Mouse (Mus musculus) kidney, embryonic 15.5 days (tissue): ENCODE measurements at regions not wholly inside any gene's neighbourhood (a gene's known extent, or its start where the extent isn't known, plus 50 kb on each side); places are given as distances from the start of the nearest gene placed in this dataset.

Experiments used
- ATAC-seq: fragments of 200-750 bp; cut with Nextera tagmentation; replicated peaks from 2 replicates; pipeline ENCODE4 v1.8.0; 2017; ENCODE audit warnings: moderate TSS enrichment; ENCODE audit not compliant: low FRiP score
- H3K27ac ChIP-seq: fragments of 300-500 bp; sonication (generic); 2 replicates; pipeline ENCODE4 v1.5.1; 2015; ENCODE audit warnings: mild to moderate bottlenecking, inconsistent platforms
- H3K27me3 ChIP-seq: fragments of 300-500 bp; sonication (generic); 2 replicates; pipeline ENCODE4 v1.6.1; 2015; ENCODE audit warnings: inconsistent platforms
- H3K36me3 ChIP-seq: fragments of 300-500 bp; sonication (generic); 2 replicates; pipeline ENCODE4 v1.6.1; 2015; ENCODE audit warnings: inconsistent platforms
- H3K4me1 ChIP-seq: fragments of 300-500 bp; sonication (generic); 2 replicates; pipeline ENCODE4 v1.6.1; 2015; ENCODE audit warnings: inconsistent platforms
- H3K4me2 ChIP-seq: fragments of 300-500 bp; sonication (generic); 2 replicates; pipeline ENCODE4 v1.6.1; 2015; ENCODE audit warnings: moderate library complexity, mild to moderate bottlenecking, inconsistent platforms
- H3K4me3 ChIP-seq: fragments of 300-500 bp; sonication (generic); replicated peaks from 2 replicates; pipeline ENCODE4 v1.5.1; 2015; ENCODE audit warnings: mild to moderate bottlenecking, inconsistent platforms
- H3K9ac ChIP-seq: fragments of 300-500 bp; sonication (generic); 2 replicates; pipeline ENCODE4 v1.6.1; 2015; ENCODE audit warnings: mild to moderate bottlenecking, inconsistent platforms
- H3K9me3 ChIP-seq: fragments of 300-500 bp; sonication (generic); replicated peaks from 2 replicates; pipeline ENCODE4 v1.6.1; 2016; ENCODE audit warnings: inconsistent platforms
- WGBS: fragments of 180-500 bp; shearing (Covaris S2); methylation state at CpG from one replicate; pipeline ENCODE4 v1.1.7; 2015; ENCODE audit warnings: mixed read lengths; 5-methylcytosine and 5-hydroxymethylcytosine counted together

GRCm38 (mm10) chr2:73041475-73041874 lies 55.0 kb upstream of the Gm11084 start:
- Histone ChIP-seq H3K4me1 (peaks cover 16% of the 10 kb centered on the region), H3K9me3 (no peaks in the 10 kb centered on the region), H3K4me2 (no peak overlapping the region), H3K27me3 (no peaks in the 10 kb centered on the region), H3K36me3 (no peaks in the 10 kb centered on the region), H3K4me3 (no peak overlapping the region), H3K9ac (no peak overlapping the region), H3K27ac (0 out of 2 replicates have a peak overlapping the region, but pooled peaks have one; percentile 32)
- ATAC-seq = no peak
- 23% methylated on average over 5 of the region's 5 CpGs for WGBS

DNA sequence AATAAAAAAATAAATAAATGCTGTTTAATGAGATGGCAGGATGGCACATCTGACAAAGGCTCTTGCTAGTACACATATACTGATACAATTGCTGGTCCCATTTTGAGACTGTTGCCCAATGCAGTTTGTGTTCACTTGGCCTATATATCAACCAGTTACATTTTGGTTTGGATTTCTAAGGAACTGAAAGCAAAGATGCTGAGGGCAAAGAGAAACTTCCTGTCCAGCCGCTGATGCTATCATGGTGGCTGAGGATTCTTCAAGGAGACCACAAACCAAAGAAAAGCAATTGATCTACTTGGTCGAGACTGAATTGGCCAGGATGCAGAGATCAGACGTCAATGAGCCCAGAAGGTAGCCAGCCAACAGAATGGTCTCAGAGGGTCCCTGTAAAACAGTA lies 53.5 kb upstream of the Gm11084 start:
- no peaks in the 10 kb centered on the region for H3K27me3 ChIP-seq
- H3K4me2 ChIP-seq = no peak overlapping the region
- no peaks in the 10 kb centered on the region for H3K36me3 ChIP-seq
- no peak overlapping the region for H3K9ac ChIP-seq
- peaks cover 14% of the 10 kb centered on the region for H3K4me1 ChIP-seq
- H3K27ac ChIP-seq = no peak overlapping the region
- ATAC-seq = no peak
- H3K4me3 ChIP-seq = no peak overlapping the region
- 79% methylated on average over 3 of the region's 3 CpGs for WGBS
- no peaks in the 10 kb centered on the region for H3K9me3 ChIP-seq

DNA sequence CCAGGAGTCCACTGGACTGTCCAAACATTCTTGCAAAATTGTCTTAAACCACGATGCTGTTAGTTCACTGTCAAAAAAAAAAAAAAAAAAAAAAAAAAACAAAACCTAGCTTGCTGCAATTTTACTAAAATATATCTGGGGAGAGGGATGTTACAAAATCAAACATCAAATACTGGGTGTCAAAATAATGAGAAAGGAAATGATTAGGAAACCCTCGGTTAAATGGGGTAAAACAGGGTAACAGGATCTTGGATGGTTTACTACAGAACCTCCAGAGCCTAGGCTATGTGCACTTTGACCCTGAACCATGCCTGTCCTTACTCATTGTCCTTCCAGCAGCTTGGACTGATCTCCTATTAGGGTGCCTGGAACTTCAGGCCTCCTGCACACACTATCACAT lies 52.8 kb upstream of the Gm11084 start:
- Histone ChIP-seq H3K27me3 (no peaks in the 10 kb centered on the region), H3K27ac (no peak overlapping the region), H3K36me3 (no peaks in the 10 kb centered on the region), H3K4me3 (no peak overlapping the region), H3K9me3 (no peaks in the 10 kb centered on the region), H3K9ac (no peak overlapping the region), H3K4me2 (no peak overlapping the region), H3K4me1 (peaks cover 14% of the 10 kb centered on the region)
- ATAC-seq = no peak
- WGBS = 65% methylated on average over 2 of the region's 2 CpGs

GRCm38 (mm10) chr2:73038290-73038732 lies 51.8 kb upstream of the Gm11084 start:
- Histone ChIP-seq H3K9me3 (no peaks in the 10 kb centered on the region), H3K36me3 (no peaks in the 10 kb centered on the region), H3K9ac (no peak overlapping the region), H3K4me3 (peak overlapping the region; percentile 30), H3K4me1 (peaks cover 14% of the 10 kb centered on the region), H3K27ac (peak overlapping the region; percentile 11; the same call in 1 of the 2 replicates), H3K4me2 (peak overlapping the region; percentile 56), H3K27me3 (no peaks in the 10 kb centered on the region)
- 11% methylated on average over 16 of the region's 16 CpGs for WGBS
- peak; percentile 86 for ATAC-seq

DNA sequence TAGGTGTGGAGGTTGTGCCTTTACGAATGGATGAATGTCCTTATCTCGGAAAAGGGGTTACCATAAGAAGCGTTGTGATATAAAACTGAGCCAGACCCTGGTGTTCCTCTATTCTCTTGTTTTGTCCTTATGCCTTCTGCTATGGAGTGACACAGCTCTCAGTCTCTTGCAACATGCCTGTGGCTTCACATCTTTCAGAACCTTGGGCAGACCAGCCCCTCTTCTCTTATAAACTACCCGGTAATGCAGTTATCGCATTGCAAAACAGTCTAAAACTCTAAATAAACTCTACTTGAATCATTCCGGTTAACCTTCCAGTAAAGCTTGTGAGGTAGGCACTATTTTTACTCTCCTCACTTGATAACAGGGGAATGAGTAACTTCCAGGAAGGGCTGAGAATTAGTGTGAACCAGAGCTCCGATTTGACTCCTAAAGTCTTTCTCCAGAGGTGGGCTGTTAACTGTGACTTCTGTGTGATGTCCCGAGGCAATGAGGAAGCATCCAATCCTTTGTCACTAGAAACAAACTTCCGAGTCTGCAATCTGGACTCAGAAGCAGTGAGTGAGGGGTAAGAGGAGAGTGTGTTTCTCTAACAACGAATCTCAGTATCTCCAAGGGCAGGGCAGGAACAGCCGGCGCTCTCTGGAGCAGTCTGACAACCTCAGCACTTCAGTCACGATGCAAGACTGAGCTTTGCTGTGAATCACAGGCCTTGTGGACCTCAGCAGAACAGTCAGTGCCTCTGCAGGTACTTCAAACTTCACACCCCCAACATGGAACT lies 50.9 kb upstream of the Gm11084 start:
- H3K4me3 ChIP-seq = no peak overlapping the region
- no peaks in the 10 kb centered on the region for H3K36me3 ChIP-seq
- H3K27me3 ChIP-seq = no peaks in the 10 kb centered on the region
- 55% methylated on average over 13 of the region's 13 CpGs for WGBS
- H3K4me2 ChIP-seq = peak overlapping the region; percentile 56; the same call in 1 of the 2 replicates
- no peak overlapping the region for H3K9ac ChIP-seq
- no peak; the same call in 1 of the 2 replicates for ATAC-seq
- H3K4me1 ChIP-seq = peaks cover 14% of the 10 kb centered on the region
- H3K27ac ChIP-seq = 0 out of 2 replicates have a peak overlapping the region, but pooled peaks have one; percentile 11
- H3K9me3 ChIP-seq = no peaks in the 10 kb centered on the region
